Mouse (Mus musculus): ENCODE measurements around the gene Rrp1b.
A peak's percentile ranks its signal among the peaks of the same experiment; 100 is the strongest.
"Not testable (repeated sequence)": the region's sequence is repeated elsewhere in the genome, so short reads cannot be mapped to it uniquely, and the experiment has no call there.

The Rrp1b gene

DNA sequence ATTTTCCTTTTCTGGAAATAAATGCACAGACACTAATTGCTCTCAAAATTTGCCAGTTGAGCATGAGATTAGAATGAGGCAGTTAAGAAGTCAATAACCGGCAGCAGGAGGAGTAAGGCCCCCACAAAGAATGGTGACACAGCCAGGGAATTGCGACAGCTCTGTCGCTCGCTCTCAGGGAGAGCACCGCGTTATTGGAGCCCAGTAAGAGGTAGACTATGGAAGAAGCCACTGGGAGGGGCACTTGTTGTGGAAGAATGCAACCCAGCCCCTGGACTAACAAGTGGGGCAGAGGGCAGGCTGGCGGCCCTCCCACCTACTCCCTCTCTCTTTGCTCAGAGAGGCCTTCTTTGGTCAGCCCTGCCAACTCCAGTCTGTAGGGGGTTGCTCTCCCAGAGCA lies 4.2 kb upstream of the Rrp1b start:
- no peak for DNase-seq (ENCODE audit: low spot score in 2 of 2)

DNA sequence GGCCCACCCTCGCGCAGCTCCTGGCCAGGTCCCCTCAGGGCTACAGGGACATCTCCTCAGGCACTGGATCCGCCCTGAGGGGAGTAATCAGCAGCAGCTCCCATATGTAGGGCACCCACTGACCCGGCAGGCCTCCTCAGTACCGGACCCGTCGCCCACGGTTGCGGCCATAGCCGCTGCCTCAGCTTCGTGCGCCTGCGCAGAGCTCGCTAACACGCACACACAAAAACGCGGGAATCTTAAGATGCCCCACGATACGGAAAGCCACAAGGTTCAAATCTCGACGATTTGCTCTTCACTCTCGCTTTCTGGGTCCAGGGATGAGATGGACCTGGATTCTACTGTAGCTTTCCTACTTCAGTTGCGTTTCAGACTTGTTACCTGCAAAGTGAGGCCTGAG lies 1.6 kb upstream of the Rrp1b start:
- DNase-seq (ENCODE audit: low spot score in 2 of 2), result no peak

GRCm38 (mm10) chr17:32036509-32037438 lies 874 bp downstream of the Rrp1b start:
- no peak for DNase-seq (ENCODE audit: low spot score in 2 of 2)

- DNase-seq (ENCODE audit: low spot score in 2 of 2), result peak in 1 of 2 experiments; percentile 15
These were observed 4.4 kb downstream of the Rrp1b start for GRCm38 (mm10) chr17:32040263-32040662.

DNA sequence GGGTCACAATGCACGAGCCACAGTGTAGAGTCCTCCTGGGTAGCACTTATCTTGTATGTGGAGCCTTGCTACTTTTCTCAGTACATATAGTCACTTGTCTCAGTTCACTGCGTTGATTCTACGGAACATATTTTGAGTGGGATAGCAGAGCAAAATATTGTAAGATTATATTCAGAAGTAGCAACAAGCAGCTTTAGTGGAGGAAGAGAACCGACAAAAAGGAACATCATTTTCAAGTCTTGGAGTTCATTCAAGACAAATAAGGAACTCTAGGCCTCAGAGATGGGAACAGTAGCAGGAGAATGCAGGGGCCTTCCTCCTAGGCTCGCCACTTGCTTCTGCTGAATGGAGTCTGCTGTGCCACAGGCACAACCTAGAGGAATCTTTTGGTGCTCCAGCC lies 10.6 kb downstream of the Rrp1b start:
- no peak for DNase-seq (ENCODE audit: low spot score in 2 of 2)

DNA sequence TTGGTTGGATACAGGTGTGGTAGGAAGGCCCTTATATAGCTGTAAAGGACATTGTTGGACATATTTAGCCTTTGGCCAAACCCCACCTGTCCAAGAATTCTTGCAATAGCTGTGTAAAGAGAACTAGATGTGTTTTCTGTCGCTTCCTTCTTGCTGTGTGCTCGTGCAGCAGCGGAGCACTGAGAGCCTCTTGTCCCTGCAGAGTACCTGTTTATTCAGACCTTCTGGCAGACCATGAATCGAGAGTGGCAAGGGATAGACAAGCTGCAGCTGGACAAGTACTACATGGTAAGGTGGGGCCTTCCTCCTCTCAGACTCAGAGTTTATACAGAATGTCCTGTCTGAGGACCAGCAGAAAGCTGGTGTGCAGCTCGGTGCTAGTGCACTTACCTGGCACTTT lies 12.5 kb downstream of the Rrp1b start:
- DNase-seq (ENCODE audit: low spot score in 2 of 2), result no peak

- DNase-seq (ENCODE audit: low spot score in 2 of 2), result no peak
These were observed 14.0 kb downstream of the Rrp1b start for GRCm38 (mm10) chr17:32049914-32050313.

GRCm38 (mm10) chr17:32050609-32051008 lies 14.7 kb downstream of the Rrp1b start:
- DNase-seq (ENCODE audit: low spot score in 2 of 2), result no peak

DNA sequence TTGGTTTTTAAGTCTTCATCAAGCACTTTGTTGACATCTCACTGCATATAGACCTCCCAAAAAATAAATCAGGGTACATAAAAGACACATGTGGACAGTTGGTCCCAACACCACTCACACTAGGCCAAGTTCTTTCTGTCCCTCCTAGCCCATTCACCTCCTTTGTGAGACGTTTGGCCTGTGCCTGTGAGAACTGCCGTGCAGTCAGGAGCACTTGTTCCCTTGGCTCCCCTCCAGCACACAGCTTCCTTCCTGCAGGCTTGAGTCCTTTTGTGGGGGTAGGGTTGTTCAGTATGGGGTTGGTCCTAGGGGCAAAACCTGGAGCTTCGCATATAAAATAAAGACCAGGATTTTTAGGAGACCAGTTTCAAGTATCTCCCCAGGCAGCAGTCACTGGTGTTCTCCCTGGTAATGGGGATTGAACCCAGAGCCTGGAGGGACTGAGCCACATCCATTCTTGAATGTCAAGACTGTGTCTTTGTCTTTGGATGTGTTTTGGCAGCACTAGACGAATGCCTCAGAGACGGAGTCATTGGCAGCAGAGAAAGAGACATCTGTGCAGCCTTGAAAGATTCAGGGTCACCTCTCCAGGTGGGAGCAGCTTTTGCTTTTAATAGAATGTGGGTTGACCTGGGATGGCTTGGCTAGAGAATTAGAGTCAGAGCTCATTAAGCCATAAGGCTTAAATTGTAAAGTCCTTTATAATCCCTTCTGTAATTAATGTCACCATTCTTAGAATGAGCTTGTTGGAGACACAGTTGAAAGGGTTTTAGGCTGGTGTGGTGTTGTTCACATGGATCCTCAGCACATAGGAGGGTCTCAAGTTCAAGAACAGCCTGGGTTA lies 16.6 kb downstream of the Rrp1b start:
- DNase-seq (ENCODE audit: low spot score in 2 of 2), result no peak

DNA sequence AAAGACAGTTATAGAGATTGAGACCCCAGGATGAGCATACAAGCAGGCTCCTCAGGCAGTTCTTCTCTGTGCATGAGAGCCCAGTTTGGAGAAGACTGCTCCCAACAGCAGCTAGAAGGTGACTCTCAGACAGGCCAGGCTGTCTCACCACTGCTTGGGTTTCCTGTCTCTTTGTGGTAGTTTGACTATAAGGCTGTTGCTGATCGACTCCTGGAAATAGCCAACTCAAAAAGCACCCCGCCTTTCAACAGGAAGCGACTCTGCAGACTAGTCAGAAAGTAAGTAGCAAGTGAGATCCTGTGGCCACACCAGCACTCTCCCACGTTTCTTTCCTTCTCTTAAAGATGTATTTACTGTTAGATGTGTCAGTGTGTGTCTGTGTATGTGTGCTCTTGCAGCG lies 17.8 kb downstream of the Rrp1b start:
- no peak for DNase-seq (ENCODE audit: low spot score in 2 of 2)

DNA sequence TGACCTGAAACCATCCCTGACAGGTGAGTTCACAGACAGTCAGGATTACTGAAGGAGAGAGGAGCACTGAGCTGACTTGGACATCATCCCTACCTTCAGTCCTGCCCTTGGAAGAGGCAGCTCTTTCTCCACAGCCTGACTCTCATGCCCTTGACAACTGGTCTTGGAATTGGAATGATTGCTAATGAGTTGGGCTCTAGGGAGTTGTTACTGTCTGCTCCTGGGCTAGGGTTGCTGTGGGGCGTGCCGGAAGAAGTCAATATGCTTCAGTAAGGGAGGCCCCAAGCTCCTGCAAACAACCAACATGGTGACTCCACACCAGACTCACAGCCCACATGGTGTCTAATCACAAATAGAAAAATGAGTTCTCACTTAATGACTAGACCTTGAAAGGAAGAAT lies 21.9 kb downstream of the Rrp1b start:
- no peak for DNase-seq (ENCODE audit: low spot score in 2 of 2)

GRCm38 (mm10) chr17:32059084-32059483 lies 23.2 kb downstream of the Rrp1b start:
- DNase-seq (ENCODE audit: low spot score in 2 of 2), result no peak

DNA sequence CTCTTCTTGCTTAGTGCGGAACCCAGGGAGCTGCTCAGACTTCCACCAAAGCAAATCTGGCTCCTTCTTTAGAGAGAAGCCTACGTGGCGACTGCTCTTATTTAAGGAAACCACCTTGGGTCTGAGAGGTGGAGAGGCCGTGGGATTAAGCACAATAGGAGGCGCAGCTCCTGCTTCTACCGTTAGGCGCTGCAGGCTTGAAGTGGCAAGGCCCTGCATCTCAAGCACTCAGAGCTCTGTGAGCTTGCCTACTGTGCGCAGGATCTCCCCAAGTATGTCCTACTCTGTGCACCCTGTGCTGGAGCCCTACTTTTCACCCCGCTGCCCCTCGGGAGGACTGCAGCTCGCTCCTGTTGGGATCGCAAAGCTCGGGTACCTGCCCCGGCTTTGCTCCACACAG lies 25.3 kb downstream of the Rrp1b start:
- no peak for DNase-seq (ENCODE audit: low spot score in 2 of 2)

DNA sequence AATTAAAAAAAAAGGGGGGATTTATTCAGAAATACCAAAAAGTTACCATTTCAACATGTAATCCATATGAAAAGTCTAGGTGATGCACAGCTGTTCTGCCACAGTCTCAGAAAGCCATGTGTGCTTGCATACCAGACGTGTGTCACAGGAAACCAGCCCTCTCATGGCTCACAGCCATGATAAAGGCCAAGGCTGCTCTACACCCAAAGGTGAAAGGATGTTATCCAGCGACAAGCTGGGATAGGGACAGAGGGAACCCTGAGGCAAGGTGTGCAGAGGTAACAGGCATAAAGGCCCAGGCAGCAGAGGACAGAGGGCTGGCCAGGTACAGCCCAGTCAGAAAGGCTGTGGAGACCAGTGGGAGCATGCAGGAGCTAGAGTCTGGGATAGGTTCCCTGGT lies 27.8 kb downstream of the Rrp1b start:
- DNase-seq (ENCODE audit: low spot score in 2 of 2), result no peak

DNA sequence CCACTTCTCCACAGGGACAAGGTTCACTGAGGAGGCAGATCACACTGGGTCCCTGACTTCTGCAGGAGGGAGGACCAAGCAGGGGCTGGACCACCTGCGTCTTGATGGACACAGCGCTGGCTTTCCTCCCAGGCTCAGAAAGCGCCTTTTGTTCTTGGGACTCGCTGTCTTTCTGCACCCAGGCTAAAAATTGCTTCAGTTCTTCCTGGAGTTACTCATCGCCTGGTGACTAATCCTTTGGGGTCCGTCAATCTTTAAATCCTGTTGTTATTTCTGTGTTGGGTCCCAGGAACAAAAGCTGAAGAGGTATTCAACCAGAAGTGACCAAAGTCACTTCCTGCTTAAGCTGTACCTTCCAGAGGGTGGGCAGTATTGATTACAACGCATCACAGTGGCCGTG lies 28.9 kb downstream of the Rrp1b start:
- DNase-seq (ENCODE audit: low spot score in 2 of 2), result not testable (repeated sequence)

- no peak for DNase-seq (ENCODE audit: low spot score in 2 of 2)
These were observed 31.6 kb downstream of the Rrp1b start for GRCm38 (mm10) chr17:32067541-32067940.

- no peak for DNase-seq (ENCODE audit: low spot score in 2 of 2)
These were observed 32.5 kb downstream of the Rrp1b start for GRCm38 (mm10) chr17:32068381-32068780.

- DNase-seq (ENCODE audit: low spot score in 2 of 2), result no peak
These were observed 32.9 kb downstream of the Rrp1b start for GRCm38 (mm10) chr17:32068810-32069209.

- peak; percentile 87 to 98 for DNase-seq (ENCODE audit: low spot score in 2 of 2)
These were observed 37.5 kb downstream of the Rrp1b start for GRCm38 (mm10) chr17:32073359-32073758.

DNA sequence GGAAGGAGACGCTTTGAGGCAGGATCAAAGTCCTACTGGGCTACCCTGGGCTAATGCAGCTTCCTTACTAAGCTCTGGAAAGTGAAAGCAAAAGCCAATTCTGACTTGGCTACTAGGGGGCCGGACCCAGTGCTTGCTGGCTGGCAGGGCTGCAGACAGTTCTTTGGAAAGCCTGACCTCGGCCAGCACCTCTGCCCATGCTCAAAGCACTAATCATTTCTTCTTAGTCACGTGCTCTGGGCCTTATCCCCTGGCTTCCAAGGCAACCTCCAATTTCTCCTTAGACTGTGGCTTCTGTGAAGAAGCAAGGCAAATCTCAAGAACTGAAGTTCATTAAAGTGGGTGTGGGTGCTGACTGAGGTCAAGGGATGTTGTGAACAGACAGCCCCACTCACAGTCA lies 38.8 kb downstream of the Rrp1b start:
- DNase-seq (ENCODE audit: low spot score in 2 of 2), result no peak

DNA sequence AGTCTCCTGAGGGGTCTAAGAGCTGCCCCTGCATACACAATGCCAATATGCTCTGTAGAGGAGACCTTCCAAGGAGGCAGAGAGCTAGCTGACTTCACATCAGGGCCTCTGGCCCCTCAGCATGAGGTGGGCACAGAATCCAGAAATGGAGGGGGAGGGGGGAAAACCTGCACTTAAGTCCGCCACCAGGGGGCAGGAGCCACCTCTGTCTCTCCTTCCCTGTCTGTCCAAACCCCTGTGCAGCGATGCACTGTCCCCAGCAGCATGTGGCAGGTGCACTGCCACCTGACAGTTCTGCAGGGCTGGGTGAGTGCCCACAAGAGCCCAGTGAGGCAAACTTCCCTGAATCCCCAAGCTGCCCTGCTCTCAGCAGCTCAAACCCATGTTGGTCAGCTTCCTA lies 39.3 kb downstream of the Rrp1b start:
- DNase-seq (ENCODE audit: low spot score in 2 of 2), result peak; percentile 47 to 80

- no peak for DNase-seq (ENCODE audit: low spot score in 2 of 2)
These were observed 47.5 kb downstream of the Rrp1b start for GRCm38 (mm10) chr17:32083351-32083750.

DNA sequence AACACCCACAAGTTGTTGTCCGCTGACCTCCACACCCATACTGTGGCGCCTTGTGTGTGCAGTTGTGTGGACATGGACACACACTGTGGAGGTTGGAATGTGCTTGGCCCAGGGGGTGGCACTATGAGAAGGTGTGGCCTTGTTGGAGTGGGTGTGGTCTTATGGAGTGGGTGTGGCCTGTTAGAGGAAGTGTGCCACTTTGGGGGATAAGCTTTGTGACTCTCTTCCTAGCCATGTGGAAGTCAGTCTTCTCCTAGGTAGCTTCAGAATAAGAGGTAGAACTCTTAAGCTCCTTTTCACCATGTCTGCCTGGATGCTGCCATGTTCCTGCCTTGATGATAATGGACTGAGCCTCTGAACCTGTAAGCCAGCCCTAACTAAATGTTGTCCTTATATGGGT lies 51.2 kb downstream of the Rrp1b start:
- no peak for DNase-seq (ENCODE audit: low spot score in 2 of 2)

Data from spleen, postnatal 4 days (tissue).